Mouse (Mus musculus) gastrocnemius, adult 2 months (tissue): ENCODE measurements around the gene Exoc3l2. TPM values are rescaled to one million over a fixed set of nuclear protein-coding genes. Genes with fewer than 3 reads are reported as not detected.

ENCODE experiments used
- DNase-seq: peaks from one replicate; pipeline ENCODE4 v3.0.0; 2022
- H3K27ac ChIP-seq: fragments of 200-600 bp; 2 replicates; pipeline ENCODE4 v1.8.1; 2022; ENCODE audit warnings: mild to moderate bottlenecking
- H3K4me3 ChIP-seq: fragments of 200-600 bp; 2 replicates; pipeline ENCODE4 v1.8.1; 2022; ENCODE audit warnings: mild to moderate bottlenecking, moderate library complexity
- CTCF ChIP-seq: fragments of 200-600 bp; IDR thresholded peaks from 2 replicates; pipeline ENCODE4 v1.8.1; 2022; ENCODE audit warnings: antibody characterized with exemption, mild to moderate bottlenecking, moderate library complexity
- intact Hi-C: fragments of 180-260 bp; cut with DNase I; formaldehyde crosslinking; loops from one replicate; pipeline ENCODE4 v1.15.1; 2025
- long read RNA-seq, 2 experiments: library from polyadenylated mRNA; stranded (forward); transcript quantifications; one replicate each; pipeline ENCODE4 v2.0.0; 2021
- total RNA-seq, 2 experiments: library from RNA; stranded (reverse); gene quantifications; 2 replicates each; pipeline ENCODE4 v1.2.3; 2021

Gene Exoc3l2
- under 1 TPM; 0.41 to 0.73 TPM for total RNA-seq
- long read RNA-seq, experiment 1, partial matches to known transcripts: 2 of 5 reads
- long read RNA-seq, experiment 1, other reads (novel, unspliced or antisense): 3 of 5 reads
- long read RNA-seq, experiment 2, partial matches to known transcripts: 1 of 2 reads
- long read RNA-seq, experiment 2, other reads (novel, unspliced or antisense): 1 of 2 reads

GRCm38 (mm10) chr7:19462884-19463381 is at the start of gene Exoc3l2:
Gene Exoc3l2, plus strand, starts transcription at chr7:19463331.
- no peak for TF ChIP-seq CTCF
- no peak for DNase-seq
- Histone ChIP-seq H3K4me3 (peak within 1 kb of the TSS; percentile 39), H3K27ac (no peak within 1 kb of the TSS)
- intact Hi-C loops: loop anchor here (5.0 kb wide), 1 partner anchor 44 kb away; the partner anchor contains the start of genes Bloc1s3 and Trappc6a

- Histone ChIP-seq H3K4me3 (peak overlapping the region; percentile 91), H3K27ac (peak overlapping the region; percentile 99)
- intact Hi-C loops: no loop called here
- peak; percentile 54 for DNase-seq
- no peak for TF ChIP-seq CTCF
Measured at GRCm38 (mm10) chr7:19413525-19413924, 49.6 kb upstream of the Exoc3l2 start.

DNA sequence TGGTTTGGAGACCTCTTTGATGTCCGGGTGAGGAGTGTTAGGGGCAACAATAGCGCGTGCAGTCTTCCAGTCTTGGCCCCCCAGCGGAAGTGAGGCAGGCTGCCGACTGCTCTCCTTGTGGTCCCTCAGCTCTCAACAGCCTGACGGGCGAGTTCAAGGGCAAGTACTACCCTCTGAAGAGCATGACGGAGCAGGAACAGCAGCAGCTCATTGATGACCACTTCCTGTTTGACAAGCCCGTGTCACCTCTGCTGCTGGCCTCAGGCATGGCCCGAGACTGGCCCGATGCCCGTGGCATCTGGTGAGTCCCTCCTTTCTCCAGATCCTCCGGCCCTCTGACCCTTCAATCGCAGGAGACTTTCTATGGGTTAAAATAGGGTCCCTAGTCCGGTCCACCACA is 46.5 kb upstream of the Exoc3l2 start:
- no peak for DNase-seq
- intact Hi-C loops: no loop called here
- no peak for TF ChIP-seq CTCF
- Histone ChIP-seq H3K27ac (peak overlapping the region; percentile 99), H3K4me3 (peak overlapping the region; percentile 91)

DNA sequence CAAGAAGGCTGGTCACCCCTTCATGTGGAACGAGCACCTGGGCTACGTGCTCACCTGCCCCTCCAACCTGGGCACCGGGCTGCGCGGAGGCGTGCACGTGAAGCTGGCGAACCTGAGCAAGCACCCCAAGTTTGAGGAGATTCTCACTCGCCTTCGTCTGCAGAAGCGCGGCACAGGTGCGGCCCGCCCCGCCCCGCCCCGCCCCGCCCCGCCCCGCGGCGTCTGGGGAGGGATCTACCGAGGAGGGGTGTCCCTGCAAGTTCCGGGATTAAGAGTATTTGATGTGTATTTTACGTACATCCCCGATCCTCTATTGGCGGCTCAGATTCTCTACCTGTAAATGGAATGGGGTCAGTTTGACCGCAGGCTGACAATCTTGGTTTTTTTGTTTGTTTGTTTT is 43.0 kb upstream of the Exoc3l2 start:
- Histone ChIP-seq H3K27ac (peak overlapping the region; percentile 74), H3K4me3 (peak overlapping the region; percentile 43)
- TF ChIP-seq CTCF: no peak
- DNase-seq: no peak
- intact Hi-C loops: no loop called here

- TF ChIP-seq CTCF: no peak
- Histone ChIP-seq H3K27ac (peak overlapping the region; percentile 77), H3K4me3 (peak overlapping the region; percentile 64)
- peak; percentile 90 for DNase-seq
- intact Hi-C loops: no loop called here
Measured at GRCm38 (mm10) chr7:19420821-19421636, 42.1 kb upstream of the Exoc3l2 start.

DNA sequence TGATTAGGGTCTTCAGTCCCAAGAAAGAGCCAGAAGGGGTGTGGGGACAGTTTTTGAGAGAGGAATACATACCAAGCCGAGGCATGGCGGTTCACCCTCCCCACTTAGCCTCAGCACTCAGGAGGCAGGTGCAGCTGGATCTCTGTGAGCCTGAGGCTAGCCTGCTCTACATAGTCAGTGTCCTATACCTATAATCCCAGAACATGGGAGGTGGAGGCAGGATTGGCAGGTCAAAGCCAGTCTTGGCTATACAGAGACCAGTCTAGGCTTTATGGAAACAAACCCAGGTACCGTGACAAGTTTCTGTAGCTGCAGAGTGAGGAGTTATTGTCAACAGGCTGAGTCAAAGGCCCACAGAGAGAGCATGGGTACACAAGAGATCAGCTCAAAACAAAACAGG is 40.0 kb upstream of the Exoc3l2 start:
- peak overlapping the region; percentile 77 for H3K27ac ChIP-seq
- no peak for TF ChIP-seq CTCF
- peak; percentile 64 for DNase-seq
- H3K4me3 ChIP-seq: no peak overlapping the region
- intact Hi-C loops: no loop called here

- Histone ChIP-seq H3K27ac (no peak overlapping the region), H3K4me3 (no peak overlapping the region)
- TF ChIP-seq CTCF: no peak
- intact Hi-C loops: no loop called here
- DNase-seq: peak; percentile 73
Measured at GRCm38 (mm10) chr7:19424051-19424450, 39.1 kb upstream of the Exoc3l2 start.

DNA sequence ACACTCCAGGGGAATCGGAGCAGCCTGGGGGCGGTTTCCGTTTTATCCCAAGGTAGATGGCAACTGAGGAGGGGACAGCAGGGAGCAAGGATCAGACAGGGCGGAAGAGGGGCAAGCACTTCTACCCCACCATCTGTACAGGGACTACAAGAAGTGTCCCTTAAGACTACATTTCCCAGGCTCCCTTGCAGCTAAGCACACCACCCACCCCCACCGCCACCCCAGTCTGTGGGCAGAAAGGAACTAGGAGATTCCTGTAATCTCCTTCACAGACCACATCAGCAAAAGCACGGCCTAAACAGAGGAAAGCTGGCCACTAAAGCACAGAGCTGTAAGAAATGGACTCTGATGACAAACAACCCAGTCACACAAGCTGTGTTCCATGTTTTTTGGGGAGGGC is 36.8 kb upstream of the Exoc3l2 start:
- intact Hi-C loops: no loop called here
- no peak for TF ChIP-seq CTCF
- Histone ChIP-seq H3K4me3 (no peak overlapping the region), H3K27ac (no peak overlapping the region)
- DNase-seq: no peak

GRCm38 (mm10) chr7:19426888-19427287 is 36.2 kb upstream of the Exoc3l2 start:
- DNase-seq: no peak
- no peak for TF ChIP-seq CTCF
- no peak overlapping the region for H3K27ac ChIP-seq
- H3K4me3 ChIP-seq: no peak overlapping the region
- intact Hi-C loops: no loop called here

- DNase-seq: no peak
- no peak for TF ChIP-seq CTCF
- no peak overlapping the region for H3K27ac ChIP-seq
- intact Hi-C loops: no loop called here
- H3K4me3 ChIP-seq: no peak overlapping the region
Measured at GRCm38 (mm10) chr7:19427999-19428650, 35.0 kb upstream of the Exoc3l2 start.

GRCm38 (mm10) chr7:19429726-19430125 is 33.4 kb upstream of the Exoc3l2 start:
- TF ChIP-seq CTCF: no peak
- H3K27ac ChIP-seq: no peak overlapping the region
- no peak overlapping the region for H3K4me3 ChIP-seq
- DNase-seq: no peak
- intact Hi-C loops: no loop called here

DNA sequence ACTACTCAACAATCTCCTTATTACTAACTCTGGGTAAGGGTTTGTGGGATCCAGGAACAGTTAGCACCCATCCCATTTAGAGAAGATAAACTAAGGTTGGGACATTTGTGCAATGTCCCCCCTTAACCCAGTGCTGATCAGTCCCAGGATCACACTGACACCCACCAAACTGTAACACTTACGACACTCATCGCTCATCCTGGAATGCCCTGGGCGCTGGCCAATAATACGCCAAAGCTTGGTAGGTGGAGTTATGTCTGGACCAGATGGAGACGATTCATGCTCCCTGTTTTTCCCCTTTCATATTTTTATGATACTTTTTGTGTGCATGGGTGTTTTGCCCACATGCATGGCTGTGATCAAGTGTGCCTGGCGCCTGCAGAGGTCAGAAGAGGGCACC is 32.7 kb upstream of the Exoc3l2 start:
- no peak overlapping the region for H3K27ac ChIP-seq
- no peak overlapping the region for H3K4me3 ChIP-seq
- intact Hi-C loops: no loop called here
- no peak for DNase-seq
- no peak for TF ChIP-seq CTCF

GRCm38 (mm10) chr7:19432475-19432874 is 30.7 kb upstream of the Exoc3l2 start:
- DNase-seq: no peak
- intact Hi-C loops: no loop called here
- TF ChIP-seq CTCF: peak; percentile 43
- Histone ChIP-seq H3K4me3 (no peak overlapping the region), H3K27ac (no peak overlapping the region)
